Mouse (Mus musculus) testis, adult 2 months (tissue): ENCODE measurements at regions not wholly inside any gene's neighbourhood (a gene's known extent, or its start where the extent isn't known, plus 50 kb on each side); places are given as distances from the start of the nearest gene placed in this dataset.

ENCODE experiments used
- CTCF ChIP-seq: fragments of 200-500 bp; IDR thresholded peaks from 2 replicates; pipeline ENCODE4 v1.5.1; 2012; ENCODE audit warnings: low read depth, mild to moderate bottlenecking, inconsistent platforms, low read length, moderate library complexity; ENCODE audit not compliant: control insufficient read depth, insufficient read depth, insufficient replicate concordance
- POLR2A ChIP-seq: fragments of 200-500 bp; IDR thresholded peaks from 2 replicates; pipeline ENCODE4 v1.6.1; 2012; ENCODE audit warnings: low read depth, mild to moderate bottlenecking, inconsistent platforms, low read length, moderate library complexity; ENCODE audit not compliant: control insufficient read depth

DNA sequence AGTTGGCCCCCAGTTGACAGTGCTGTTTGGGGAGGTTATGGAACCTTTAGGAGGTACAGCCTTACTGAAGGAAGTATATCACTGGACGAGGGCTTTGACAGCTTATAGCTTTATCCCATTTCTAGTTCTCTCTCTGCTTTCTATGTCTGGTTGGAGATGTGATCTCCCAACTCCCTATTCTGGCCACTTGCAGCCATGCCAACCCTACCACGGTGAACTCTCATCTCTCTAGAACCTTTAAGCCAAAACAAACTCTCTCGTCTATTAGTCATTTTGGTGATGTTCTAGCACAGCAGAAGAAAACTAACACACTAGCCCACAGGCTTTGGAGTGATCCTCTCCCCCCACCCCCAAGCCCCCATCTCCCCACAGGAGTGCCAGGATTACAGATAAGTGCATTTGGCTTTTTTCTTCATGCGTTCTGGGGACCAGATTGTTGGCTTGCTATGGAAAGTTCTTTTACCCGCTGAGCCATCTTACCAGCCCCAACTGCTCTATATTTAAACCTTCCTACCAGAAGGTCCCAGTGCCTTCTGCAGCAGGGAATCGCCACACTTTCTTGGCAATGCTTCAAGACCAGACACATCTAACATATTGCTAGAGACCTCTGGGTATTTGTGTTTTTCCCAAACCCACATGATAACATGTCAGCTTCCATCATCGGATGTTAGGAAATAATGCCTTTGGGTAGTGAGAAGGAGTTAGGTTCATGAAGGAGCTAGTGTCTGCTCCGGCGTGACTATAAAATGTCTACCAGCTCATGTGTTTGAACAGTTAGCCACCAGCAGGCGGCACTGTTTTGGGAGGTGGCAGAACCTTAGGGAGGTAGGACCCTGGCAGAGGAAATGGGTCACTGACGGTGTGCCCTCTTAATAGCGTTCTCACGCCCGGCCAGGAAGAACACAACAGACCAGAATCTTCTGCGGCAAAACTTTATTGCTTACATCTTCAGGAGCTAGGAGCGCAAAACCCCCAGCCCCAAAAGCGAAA lies 272.1 kb downstream of the Gm49356 start:
- TF ChIP-seq CTCF (no peak), POLR2A (no peak)
